10 mouse cellular contexts compared by ENCODE assay signal in genomic region chr3:86195981-86196380, GRCm38 (mm10). TPM values are rescaled to one million over a fixed set of nuclear protein-coding genes. Genes with fewer than 3 reads are reported as not detected.
A peak's percentile ranks its signal among the peaks of the same experiment; 100 is the strongest.
DNase-seq lines count a peak whose midpoint lies in the region.
"Had no signal": no experiment of that assay in that cellular context is flagged by ENCODE, and none has a peak within 500 bp of the region (broad histone marks: within the 10 kb centered on the region; RNA-seq: fewer than 3 reads in every experiment).

No protein-coding gene starts in this region.

- intact Hi-C loops in left cerebral cortex, postnatal 36 days (cut with DNase I): no loop called here
- intact Hi-C loops in left cerebral cortex, postnatal 25 days (cut with DNase I): no loop called here

- peak; percentile 8 for DNase-seq in adrenal gland, postnatal 14 days
- no peak for DNase-seq in adrenal gland, postnatal 4 days (ENCODE audit: low spot score in 2 of 2)
- DNase-seq in left cerebral cortex, adult 11 months (ENCODE audit: low spot score): peak; percentile 43
- no peak for DNase-seq in left cerebral cortex, postnatal 36 days (ENCODE audit: low spot score in 2 of 2)
- DNase-seq in frontal cortex, postnatal 10 days (ENCODE audit: low spot score in 2 of 2): peak; percentile 12
- DNase-seq in left cerebral cortex, postnatal 25 days (ENCODE audit: low spot score in 2 of 2): peak; percentile 10 to 12
- no peak for DNase-seq in testis, postnatal 14 days (ENCODE audit: low spot score)
- no peak for DNase-seq in adrenal gland, adult (ENCODE audit: inconsistent age in 2 of 2, low spot score in 1 of 2)
- DNase-seq: embryo, embryonic 11 days; liver had no signal

RNA-seq across cellular contexts. Expression of gene Lrba, which starts 28.5 kb away (rescaled TPM):
- total RNA-seq in adrenal gland, postnatal 14 days (2021): 30.0 and 31.2 TPM in 2 replicates
- total RNA-seq in adrenal gland, postnatal 4 days (2021): 10 to 100 TPM; 33.1 to 43.6 TPM
- total RNA-seq in left cerebral cortex, postnatal 36 days (2021): 10 to 100 TPM; 26.9 to 33.0 TPM
- 10 to 100 TPM; 24.7 to 30.6 TPM for total RNA-seq in left cerebral cortex, postnatal 25 days (2021)

RNA-seq across cellular contexts. Expression of gene Rps3a1, which starts 53.5 kb away (rescaled TPM):
- total RNA-seq in adrenal gland, postnatal 14 days (2021): 771 and 936 TPM in 2 replicates
- total RNA-seq in adrenal gland, postnatal 4 days (2021): 1,000 to 10,000 TPM; 1,164 to 1,170 TPM
- 100 to 1,000 TPM; 339 to 380 TPM for total RNA-seq in left cerebral cortex, postnatal 36 days (2021)
- total RNA-seq in left cerebral cortex, postnatal 25 days (2021): 100 to 1,000 TPM; 337 to 339 TPM

Comparison
In these comparisons a context has a peak if more than half of its experiments do, and no peak if none do; other contexts are left out.
1. DNase-seq: peak in adrenal gland, postnatal 14 days (single experiment), left cerebral cortex, adult 11 months (single experiment), frontal cortex, postnatal 10 days (2 of 2) and left cerebral cortex, postnatal 25 days (2 of 2); none in adrenal gland, postnatal 4 days (0 of 2), left cerebral cortex, postnatal 36 days (0 of 2), testis, postnatal 14 days (single experiment) and adrenal gland, adult (0 of 2).